Mouse (Mus musculus) brain, embryonic 14.5 days (tissue): ENCODE data around the gene Selenot.

ENCODE experiments used
- CTCF ChIP-seq: fragments of 200-500 bp; IDR thresholded peaks from 2 replicates; pipeline ENCODE4 v1.5.1; 2012; ENCODE audit warnings: inconsistent platforms, mild to moderate bottlenecking, moderate library complexity, borderline replicate concordance; ENCODE audit not compliant: insufficient read depth, insufficient read length; ENCODE audit errors: extremely low read depth
- POLR2A ChIP-seq: fragments of 200-500 bp; IDR thresholded peaks from 2 replicates; pipeline ENCODE4 v1.6.1; 2012; ENCODE audit warnings: mild to moderate bottlenecking, inconsistent platforms, borderline replicate concordance; ENCODE audit not compliant: poor library complexity, insufficient read depth, insufficient read length, severe bottlenecking; ENCODE audit errors: extremely low read depth

GRCm38 (mm10) chr3:58608506-58608905 is 32.1 kb downstream of the Selenot start:
- no peak for TF ChIP-seq CTCF
- no peak for TF ChIP-seq POLR2A
